Mouse (Mus musculus) testis, adult 2 months (tissue): ENCODE data around the gene Dpp7.
A peak's percentile ranks its signal among the peaks of the same experiment; 100 is the strongest.

Experiments
- CTCF ChIP-seq: fragments of 200-500 bp; IDR thresholded peaks from 2 replicates; pipeline ENCODE4 v1.5.1; 2012; ENCODE audit warnings: low read depth, mild to moderate bottlenecking, inconsistent platforms, low read length, moderate library complexity; ENCODE audit not compliant: control insufficient read depth, insufficient read depth, insufficient replicate concordance
- POLR2A ChIP-seq: fragments of 200-500 bp; IDR thresholded peaks from 2 replicates; pipeline ENCODE4 v1.6.1; 2012; ENCODE audit warnings: low read depth, mild to moderate bottlenecking, inconsistent platforms, low read length, moderate library complexity; ENCODE audit not compliant: control insufficient read depth

DNA sequence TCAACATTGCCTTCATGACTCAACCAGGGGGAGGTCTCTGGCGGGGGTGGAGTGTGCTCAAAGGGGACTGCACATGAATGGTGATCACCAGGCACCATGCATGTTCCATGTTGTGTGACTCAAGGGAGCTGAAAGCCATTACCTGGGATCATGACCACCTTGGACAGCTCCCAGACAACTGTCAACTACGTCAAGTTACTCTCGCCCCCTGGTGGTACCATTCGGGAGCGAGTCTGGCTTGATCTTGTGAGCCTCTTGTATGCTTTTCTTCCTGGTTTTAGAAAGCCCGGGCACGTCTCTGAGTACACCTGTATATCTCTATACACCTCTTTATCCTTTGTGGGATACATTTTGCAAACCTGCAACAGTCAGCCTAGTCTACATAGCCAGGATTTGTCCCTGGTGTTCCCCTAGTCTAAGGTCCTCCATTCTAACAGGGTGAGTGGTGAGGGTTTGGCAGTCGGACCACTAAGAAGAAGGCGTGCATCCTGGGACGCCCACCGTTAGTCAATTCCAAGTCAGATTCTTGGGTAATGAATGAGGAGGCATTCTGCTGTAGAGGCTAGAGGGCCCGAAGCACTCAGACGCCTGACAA is 46.3 kb upstream of the Dpp7 start:
- TF ChIP-seq CTCF (peak; percentile 59; the same call in 1 of the 2 replicates), POLR2A (no peak)
